Mouse (Mus musculus) kidney, adult 2 months (tissue): ENCODE measurements at regions not wholly inside any gene's neighbourhood (a gene's known extent, or its start where the extent isn't known, plus 50 kb on each side); places are given as distances from the start of the nearest gene placed in this dataset.
"Not testable (repeated sequence)": the region's sequence is repeated elsewhere in the genome, so short reads cannot be mapped to it uniquely, and the experiment has no call there.

Source experiments
- DNase-seq: peaks from one replicate; pipeline ENCODE4 v3.0.0; 2021
- H3K27ac ChIP-seq: fragments of 200-500 bp; 2 replicates; pipeline ENCODE4 v1.5.1; 2012; ENCODE audit warnings: low read depth, low read length, control low read depth, inconsistent platforms; ENCODE audit not compliant: insufficient read depth
- H3K27me3 ChIP-seq: fragments of 200-500 bp; replicated peaks from 2 replicates; pipeline ENCODE4 v1.6.1; 2012; ENCODE audit warnings: mild to moderate bottlenecking, moderate library complexity, low read length, inconsistent platforms; ENCODE audit not compliant: control insufficient read depth, insufficient read depth
- H3K36me3 ChIP-seq: fragments of 200-500 bp; 2 replicates; pipeline ENCODE4 v1.6.1; 2012; ENCODE audit warnings: mild to moderate bottlenecking, moderate library complexity, low read length, inconsistent platforms; ENCODE audit not compliant: control insufficient read depth, insufficient read depth
- H3K4me1 ChIP-seq: fragments of 200-500 bp; 2 replicates; pipeline ENCODE4 v1.6.1; 2011; ENCODE audit warnings: low read length; ENCODE audit not compliant: control insufficient read depth, insufficient read depth
- H3K4me3 ChIP-seq: fragments of 200-500 bp; 2 replicates; pipeline ENCODE4 v1.5.1; 2011; ENCODE audit warnings: mild to moderate bottlenecking, low read depth, low read length, control low read depth; ENCODE audit not compliant: insufficient read depth
- CTCF ChIP-seq: fragments of 200-500 bp; conservative IDR thresholded peaks from 2 replicates; pipeline ENCODE4 v1.5.1; 2011; ENCODE audit warnings: low read depth, mild to moderate bottlenecking, control low read depth, low read length, moderate library complexity, mixed read lengths; ENCODE audit not compliant: insufficient read depth, insufficient read length
- POLR2A ChIP-seq: fragments of 200-500 bp; IDR thresholded peaks from one replicate; pipeline ENCODE4 v1.6.1; 2011; ENCODE audit warnings: low read depth, low read length, control low read depth
- WGBS: fragments of 180-500 bp; shearing (Covaris S2); methylation state at CpG from one replicate; pipeline ENCODE4 v1.1.7; 2018; 5-methylcytosine and 5-hydroxymethylcytosine counted together

- H3K36me3 ChIP-seq, result no peaks in the 10 kb centered on the region
- 52% methylated on average over 2 of the region's 2 CpGs for WGBS
- no peak overlapping the region for H3K4me3 ChIP-seq
- no peak for TF ChIP-seq CTCF
- no peak for TF ChIP-seq POLR2A
- no peaks in the 10 kb centered on the region for H3K4me1 ChIP-seq
- H3K27ac ChIP-seq, result no peak overlapping the region
- no peaks in the 10 kb centered on the region for H3K27me3 ChIP-seq
- no peak for DNase-seq
These were observed 809.4 kb upstream of the Gm12353 start for GRCm38 (mm10) chr4:18795740-18796394.

GRCm38 (mm10) chr4:18796395-18796740, 808.9 kb upstream of the Gm12353 start:
- H3K27me3 ChIP-seq, result no peaks in the 10 kb centered on the region
- no peaks in the 10 kb centered on the region for H3K4me1 ChIP-seq
- DNase-seq, result no peak
- no peak for TF ChIP-seq CTCF
- TF ChIP-seq POLR2A, result no peak
- H3K4me3 ChIP-seq, result no peak overlapping the region
- H3K27ac ChIP-seq, result no peak overlapping the region
- WGBS, result 61% methylated on average over 2 of the region's 2 CpGs
- H3K36me3 ChIP-seq, result no peaks in the 10 kb centered on the region

GRCm38 (mm10) chr4:18803109-18803508, 802.1 kb upstream of the Gm12353 start:
- DNase-seq, H3K27me3 ChIP-seq, H3K27ac ChIP-seq, H3K4me1 ChIP-seq, H3K4me3 ChIP-seq, H3K36me3 ChIP-seq: not testable (repeated sequence)
- 94% methylated on average over 5 of the region's 5 CpGs for WGBS
